Mouse (Mus musculus): ENCODE data around the gene Rpl7a. TPM values are rescaled to one million over a fixed set of nuclear protein-coding genes. Genes with fewer than 3 reads are reported as not detected.
A peak's percentile ranks its signal among the peaks of the same experiment; 100 is the strongest.
"Not testable (repeated sequence)": the region's sequence is repeated elsewhere in the genome, so short reads cannot be mapped to it uniquely, and the experiment has no call there.

The Rpl7a gene
- polyA plus RNA-seq (2015; fragmentation: Nextera tagmentation; extraction: Ambion mirVana): 341 and 347 TPM in 2 replicates

GRCm38 (mm10) chr2:26910124-26910993 is at the start of gene Rpl7a, which contains the start of gene Med22:
TSS of gene Rpl7a (plus strand) at chr2:26910764.
TSS of gene Med22 (minus strand) at chr2:26910677.
- WGBS (ENCODE audit: insufficient replicate concordance): under 1% methylated on average over 55 of the region's 74 CpGs
- peak; percentile 100 for DNase-seq
- Histone ChIP-seq H3K4me1 (ENCODE audit: insufficient read depth) (peaks cover 26% of the 10 kb centered on the region), H3K9me3 (ENCODE audit: low read length) (no peaks in the 10 kb centered on the region), H3K4me3 (ENCODE audit: low read depth, low read length) (peak within 1 kb of the TSS; percentile 69), H3K27me3 (ENCODE audit: insufficient read depth, low read length) (no peaks in the 10 kb centered on the region), H3K9ac (replicated peaks) (peak within 1 kb of the TSS; percentile 97), H3K4me2 (ENCODE audit: low read depth, low read length) (peak within 1 kb of the TSS; percentile 96), H3K36me3 (replicated peaks; ENCODE audit: insufficient read depth, low read length) (peaks cover 57% of the 10 kb centered on the region), H3K27ac (ENCODE audit: low read depth) (peak within 1 kb of the TSS; percentile 95)
- no peak for TF ChIP-seq CTCF (IDR thresholded peaks at IDR 0.05; ENCODE audit: low read depth)
- peak; percentile 89 for TF ChIP-seq EP300 (IDR thresholded peaks at IDR 0.05; ENCODE audit: low read depth)
- peak; percentile 93 for ATAC-seq

GRCm38 (mm10) chr2:26862856-26863255 is 47.7 kb upstream of the Rpl7a start:
- no peak overlapping the region for H3K4me3 ChIP-seq (ENCODE audit: low read depth, low read length)
- H3K4me2 ChIP-seq (ENCODE audit: low read depth, low read length): no peak overlapping the region
- H3K27ac ChIP-seq (ENCODE audit: low read depth): no peak overlapping the region
- no peaks in the 10 kb centered on the region for H3K36me3 ChIP-seq (replicated peaks; ENCODE audit: insufficient read depth, low read length)
- no peaks in the 10 kb centered on the region for H3K4me1 ChIP-seq (ENCODE audit: insufficient read depth)
- H3K9ac ChIP-seq (replicated peaks): no peak overlapping the region
- DNase-seq: no peak
- H3K27me3 ChIP-seq (ENCODE audit: insufficient read depth, low read length): 0 out of 2 replicates have a peak, but pooled peaks cover 4% of the 10 kb centered on the region
- TF ChIP-seq EP300 (IDR thresholded peaks at IDR 0.05; ENCODE audit: low read depth) (no peak), CTCF (IDR thresholded peaks at IDR 0.05; ENCODE audit: low read depth) (no peak)
- WGBS (ENCODE audit: insufficient replicate concordance): 40% methylated on average over 3 of the region's 3 CpGs
- ATAC-seq: no peak
- H3K9me3 ChIP-seq (ENCODE audit: low read length): no peaks in the 10 kb centered on the region

GRCm38 (mm10) chr2:26864879-26865278 is 45.7 kb upstream of the Rpl7a start, which contains the start of gene Abo:
TSS of gene Abo (minus strand) at chr2:26864979.
- no peak within 1 kb of the TSS for H3K9ac ChIP-seq (replicated peaks)

GRCm38 (mm10) chr2:26870666-26871065 is 39.9 kb upstream of the Rpl7a start:
- Histone ChIP-seq H3K9ac (replicated peaks) (no peak overlapping the region), H3K36me3 (replicated peaks; ENCODE audit: insufficient read depth, low read length) (no peaks in the 10 kb centered on the region), H3K4me3 (ENCODE audit: low read depth, low read length) (no peak overlapping the region), H3K27ac (ENCODE audit: low read depth) (no peak overlapping the region), H3K9me3 (ENCODE audit: low read length) (no peaks in the 10 kb centered on the region), H3K4me1 (ENCODE audit: insufficient read depth) (no peaks in the 10 kb centered on the region), H3K4me2 (ENCODE audit: low read depth, low read length) (no peak overlapping the region), H3K27me3 (ENCODE audit: insufficient read depth, low read length) (no peaks in the 10 kb centered on the region)
- no peak for ATAC-seq
- no peak for DNase-seq
- TF ChIP-seq EP300 (IDR thresholded peaks at IDR 0.05; ENCODE audit: low read depth) (no peak), CTCF (IDR thresholded peaks at IDR 0.05; ENCODE audit: low read depth) (no peak)
- 47% methylated on average over 6 of the region's 6 CpGs for WGBS (ENCODE audit: insufficient replicate concordance)

More at GRCm38 (mm10) chr2:26864879-26865278, 45.7 kb upstream of the Rpl7a start, which contains the start of gene Abo:
- ATAC-seq: no peak
- H3K4me2 ChIP-seq (ENCODE audit: low read depth, low read length): no peak within 1 kb of the TSS
- H3K27me3 ChIP-seq (ENCODE audit: insufficient read depth, low read length): 0 out of 2 replicates have a peak, but pooled peaks cover 4% of the 10 kb centered on the region
- DNase-seq: no peak
- no peak for TF ChIP-seq EP300 (IDR thresholded peaks at IDR 0.05; ENCODE audit: low read depth)
- no peak for TF ChIP-seq CTCF (IDR thresholded peaks at IDR 0.05; ENCODE audit: low read depth)
- no peaks in the 10 kb centered on the region for H3K9me3 ChIP-seq (ENCODE audit: low read length)
- no peaks in the 10 kb centered on the region for H3K36me3 ChIP-seq (replicated peaks; ENCODE audit: insufficient read depth, low read length)
- no peaks in the 10 kb centered on the region for H3K4me1 ChIP-seq (ENCODE audit: insufficient read depth)
- 52% methylated on average over 3 of the region's 3 CpGs for WGBS (ENCODE audit: insufficient replicate concordance)
- H3K27ac ChIP-seq (ENCODE audit: low read depth): no peak within 1 kb of the TSS
- no peak within 1 kb of the TSS for H3K4me3 ChIP-seq (ENCODE audit: low read depth, low read length)

GRCm38 (mm10) chr2:26878571-26878970 is 32.0 kb upstream of the Rpl7a start:
- Histone ChIP-seq H3K9me3 (ENCODE audit: low read length) (0 out of 2 replicates have a peak, but pooled peaks cover 2% of the 10 kb centered on the region), H3K9ac (replicated peaks) (no peak overlapping the region), H3K4me1 (ENCODE audit: insufficient read depth) (no peaks in the 10 kb centered on the region), H3K36me3 (replicated peaks; ENCODE audit: insufficient read depth, low read length) (no peaks in the 10 kb centered on the region), H3K4me3 (ENCODE audit: low read depth, low read length) (no peak overlapping the region), H3K4me2 (ENCODE audit: low read depth, low read length) (no peak overlapping the region), H3K27me3 (ENCODE audit: insufficient read depth, low read length) (no peaks in the 10 kb centered on the region), H3K27ac (ENCODE audit: low read depth) (no peak overlapping the region)
- no peak for DNase-seq
- TF ChIP-seq CTCF (IDR thresholded peaks at IDR 0.05; ENCODE audit: low read depth) (no peak), EP300 (IDR thresholded peaks at IDR 0.05; ENCODE audit: low read depth) (no peak)
- no peak for ATAC-seq

GRCm38 (mm10) chr2:26885541-26885940 is 25.0 kb upstream of the Rpl7a start:
- not testable (repeated sequence) for H3K4me3 ChIP-seq (ENCODE audit: low read depth, low read length)
- 92% methylated on average over 2 of the region's 2 CpGs for WGBS (ENCODE audit: insufficient replicate concordance)

GRCm38 (mm10) chr2:26886170-26886569 is 24.4 kb upstream of the Rpl7a start:
- WGBS (ENCODE audit: insufficient replicate concordance): 76% methylated on average over 4 of the region's 4 CpGs
- H3K4me1 ChIP-seq (ENCODE audit: insufficient read depth): not testable (repeated sequence)

More at GRCm38 (mm10) chr2:26885541-26885940, 25.0 kb upstream of the Rpl7a start:
- not testable (repeated sequence) for DNase-seq; ATAC-seq; H3K27me3 ChIP-seq (ENCODE audit: insufficient read depth, low read length); H3K9ac ChIP-seq (replicated peaks); H3K9me3 ChIP-seq (ENCODE audit: low read length); H3K4me1 ChIP-seq (ENCODE audit: insufficient read depth); H3K27ac ChIP-seq (ENCODE audit: low read depth); H3K4me2 ChIP-seq (ENCODE audit: low read depth, low read length)
- peaks cover 12% of the 10 kb centered on the region for H3K36me3 ChIP-seq (replicated peaks; ENCODE audit: insufficient read depth, low read length)

More at GRCm38 (mm10) chr2:26886170-26886569, 24.4 kb upstream of the Rpl7a start:
- not testable (repeated sequence) for H3K27ac ChIP-seq (ENCODE audit: low read depth); H3K4me2 ChIP-seq (ENCODE audit: low read depth, low read length); ATAC-seq; H3K9ac ChIP-seq (replicated peaks); H3K4me3 ChIP-seq (ENCODE audit: low read depth, low read length); H3K27me3 ChIP-seq (ENCODE audit: insufficient read depth, low read length); H3K9me3 ChIP-seq (ENCODE audit: low read length)
- DNase-seq: peak; percentile 5
- H3K36me3 ChIP-seq (replicated peaks; ENCODE audit: insufficient read depth, low read length): peaks cover 14% of the 10 kb centered on the region
